Mouse (Mus musculus) midbrain, embryonic 16.5 days (tissue): ENCODE data around the gene Zscan10. TPM values are rescaled to one million over a fixed set of nuclear protein-coding genes. Genes with fewer than 3 reads are reported as not detected.
A peak's percentile ranks its signal among the peaks of the same experiment; 100 is the strongest.

Source experiments
- ATAC-seq: fragments of 200-750 bp; cut with Nextera tagmentation; 2 replicates; pipeline ENCODE4 v1.8.0; 2017; ENCODE audit warnings: moderate TSS enrichment
- H3K27ac ChIP-seq: fragments of 300-500 bp; sonication (generic); 2 replicates; pipeline ENCODE4 v1.5.1; 2014; ENCODE audit warnings: mild to moderate bottlenecking, low read length, mixed read lengths
- H3K27me3 ChIP-seq: fragments of 300-500 bp; sonication (generic); 2 replicates; pipeline ENCODE4 v1.6.1; 2014; ENCODE audit warnings: low read depth, low read length, mixed read lengths; ENCODE audit not compliant: control insufficient read depth, insufficient read depth
- H3K36me3 ChIP-seq: fragments of 300-500 bp; sonication (generic); 2 replicates; pipeline ENCODE4 v1.6.1; 2014; ENCODE audit warnings: mild to moderate bottlenecking, low read length, moderate library complexity, mixed read lengths; ENCODE audit not compliant: control insufficient read depth, insufficient read depth
- H3K4me1 ChIP-seq: fragments of 300-500 bp; sonication (generic); 2 replicates; pipeline ENCODE4 v1.6.1; 2014; ENCODE audit warnings: mild to moderate bottlenecking, low read length, mixed read lengths; ENCODE audit not compliant: control insufficient read depth, insufficient read depth
- H3K4me2 ChIP-seq: fragments of 300-500 bp; sonication (generic); 2 replicates; pipeline ENCODE4 v1.6.1; 2014; ENCODE audit warnings: mild to moderate bottlenecking, low read length, mixed read lengths
- H3K4me3 ChIP-seq: fragments of 300-500 bp; sonication (generic); 2 replicates; pipeline ENCODE4 v1.5.1; 2014; ENCODE audit warnings: low read depth, mild to moderate bottlenecking, low read length, moderate library complexity, mixed read lengths
- H3K9ac ChIP-seq: fragments of 300-500 bp; sonication (generic); 2 replicates; pipeline ENCODE4 v1.6.1; 2014; ENCODE audit warnings: low read depth, low read length, mixed read lengths
- H3K9me3 ChIP-seq: fragments of 300-500 bp; sonication (generic); replicated peaks from 2 replicates; pipeline ENCODE4 v1.6.1; 2014; ENCODE audit warnings: mild to moderate bottlenecking, low read length, mixed read lengths; ENCODE audit not compliant: control insufficient read depth, poor library complexity, severe bottlenecking
- WGBS: fragments of 180-500 bp; shearing (Covaris S2); extraction: QIAGEN DNeasy Blood & Tissue Kit; methylation state at CpG from one replicate; pipeline ENCODE4 v1.1.7; 2014; 5-methylcytosine and 5-hydroxymethylcytosine counted together
- polyA plus RNA-seq: library from polyadenylated mRNA; unstranded; fragments of >200 nt; fragmentation: Nextera tagmentation; extraction: Ambion mirVana; gene quantifications from 2 replicates; pipeline ENCODE4 v1.2.1, GENCODE M21; 2015

Gene Zscan10
- polyA plus RNA-seq, 1 experiment from 2014 or later: not detected

- no peaks in the 10 kb centered on the region for H3K9me3 ChIP-seq
- H3K9ac ChIP-seq: no peak overlapping the region
- no peaks in the 10 kb centered on the region for H3K27me3 ChIP-seq
- WGBS: 47% methylated on average over 11 of the region's 11 CpGs
- H3K4me1 ChIP-seq: peaks cover 5% of the 10 kb centered on the region
- no peak overlapping the region for H3K4me2 ChIP-seq
- peaks cover 28% of the 10 kb centered on the region for H3K36me3 ChIP-seq
- ATAC-seq: no peak
- H3K4me3 ChIP-seq: no peak overlapping the region
- H3K27ac ChIP-seq: no peak overlapping the region
Measured at GRCm38 (mm10) chr17:23559767-23560166, 40.9 kb upstream of the Zscan10 start.

- peak within 1 kb of the TSS; percentile 92 for H3K9ac ChIP-seq
- H3K9me3 ChIP-seq: no peaks in the 10 kb centered on the region
- peak; percentile 95 for ATAC-seq
- no peaks in the 10 kb centered on the region for H3K27me3 ChIP-seq
- WGBS: 1% methylated on average over 58 of the region's 59 CpGs
- H3K36me3 ChIP-seq: peaks cover 6% of the 10 kb centered on the region
- peak within 1 kb of the TSS; percentile 93 for H3K27ac ChIP-seq
- H3K4me1 ChIP-seq: peaks cover 10% of the 10 kb centered on the region
- peak within 1 kb of the TSS; percentile 72 for H3K4me2 ChIP-seq
- H3K4me3 ChIP-seq: peak within 1 kb of the TSS; percentile 68
Measured at GRCm38 (mm10) chr17:23563595-23564367, 36.9 kb upstream of the Zscan10 start, which contains the start of gene Zfp213. Gene Zfp213, minus strand, starts transcription at chr17:23564238.

GRCm38 (mm10) chr17:23564368-23564715, 36.3 kb upstream of the Zscan10 start:
- Histone ChIP-seq H3K9me3 (no peaks in the 10 kb centered on the region), H3K36me3 (peaks cover under 1% of the 10 kb centered on the region), H3K27ac (peak overlapping the region; percentile 93), H3K4me1 (peaks cover 10% of the 10 kb centered on the region), H3K4me2 (peak overlapping the region; percentile 72), H3K27me3 (no peaks in the 10 kb centered on the region), H3K4me3 (peak overlapping the region; percentile 68), H3K9ac (peak overlapping the region; percentile 92)
- ATAC-seq: peak; percentile 85
- WGBS: 1% methylated on average over 8 of the region's 8 CpGs

GRCm38 (mm10) chr17:23566787-23567186, 33.9 kb upstream of the Zscan10 start:
- H3K4me2 ChIP-seq: no peak overlapping the region
- no peaks in the 10 kb centered on the region for H3K9me3 ChIP-seq
- no peak overlapping the region for H3K9ac ChIP-seq
- no peak overlapping the region for H3K4me3 ChIP-seq
- no peaks in the 10 kb centered on the region for H3K27me3 ChIP-seq
- WGBS: 65% methylated on average over 5 of the region's 5 CpGs
- peaks cover 10% of the 10 kb centered on the region for H3K4me1 ChIP-seq
- no peak overlapping the region for H3K27ac ChIP-seq
- H3K36me3 ChIP-seq: no peaks in the 10 kb centered on the region
- no peak for ATAC-seq

- 24% methylated on average over 5 of the region's 5 CpGs for WGBS
- Histone ChIP-seq H3K4me3 (no peak overlapping the region), H3K4me1 (peaks cover 7% of the 10 kb centered on the region), H3K4me2 (no peak overlapping the region), H3K36me3 (peaks cover 3% of the 10 kb centered on the region; the same call in 1 of the 2 replicates), H3K27me3 (no peaks in the 10 kb centered on the region), H3K9ac (no peak overlapping the region), H3K9me3 (no peaks in the 10 kb centered on the region), H3K27ac (no peak overlapping the region)
- ATAC-seq: no peak
Measured at GRCm38 (mm10) chr17:23568370-23568769, 32.3 kb upstream of the Zscan10 start.

GRCm38 (mm10) chr17:23570017-23570416, 30.6 kb upstream of the Zscan10 start:
- no peak for ATAC-seq
- 45% methylated on average over 6 of the region's 6 CpGs for WGBS
- H3K9ac ChIP-seq: no peak overlapping the region
- H3K4me2 ChIP-seq: no peak overlapping the region
- peaks cover 3% of the 10 kb centered on the region for H3K4me1 ChIP-seq
- no peaks in the 10 kb centered on the region for H3K27me3 ChIP-seq
- H3K4me3 ChIP-seq: no peak overlapping the region
- peaks cover 4% of the 10 kb centered on the region; the same call in 1 of the 2 replicates for H3K36me3 ChIP-seq
- no peaks in the 10 kb centered on the region for H3K9me3 ChIP-seq
- no peak overlapping the region for H3K27ac ChIP-seq

GRCm38 (mm10) chr17:23571084-23571483, 29.6 kb upstream of the Zscan10 start:
- Histone ChIP-seq H3K9me3 (peaks cover 2% of the 10 kb centered on the region; the same call in 1 of the 2 replicates), H3K9ac (no peak overlapping the region), H3K36me3 (peaks cover 15% of the 10 kb centered on the region), H3K4me3 (no peak overlapping the region), H3K4me2 (no peak overlapping the region), H3K4me1 (no peaks in the 10 kb centered on the region; the same call in 1 of the 2 replicates), H3K27me3 (no peaks in the 10 kb centered on the region), H3K27ac (no peak overlapping the region)
- ATAC-seq: no peak
- WGBS: 28% methylated on average over 5 of the region's 5 CpGs

- Histone ChIP-seq H3K36me3 (peaks cover 25% of the 10 kb centered on the region), H3K4me1 (no peaks in the 10 kb centered on the region; the same call in 1 of the 2 replicates), H3K27me3 (no peaks in the 10 kb centered on the region), H3K9me3 (peaks cover 6% of the 10 kb centered on the region), H3K27ac (no peak overlapping the region), H3K4me2 (no peak overlapping the region), H3K4me3 (no peak overlapping the region), H3K9ac (no peak overlapping the region)
- 77% methylated on average over 6 of the region's 6 CpGs for WGBS
- no peak for ATAC-seq
Measured at GRCm38 (mm10) chr17:23572059-23572458, 28.6 kb upstream of the Zscan10 start.

GRCm38 (mm10) chr17:23574130-23574529, 26.5 kb upstream of the Zscan10 start:
- ATAC-seq: no peak
- Histone ChIP-seq H3K27ac (no peak overlapping the region), H3K4me1 (no peaks in the 10 kb centered on the region; the same call in 1 of the 2 replicates), H3K4me3 (no peak overlapping the region), H3K9ac (no peak overlapping the region), H3K36me3 (peaks cover 35% of the 10 kb centered on the region), H3K27me3 (no peaks in the 10 kb centered on the region), H3K9me3 (peaks cover 6% of the 10 kb centered on the region), H3K4me2 (no peak overlapping the region)
- WGBS: 95% methylated on average over 8 of the region's 8 CpGs
